Mouse (Mus musculus) cortical plate, adult 2 months (tissue): ENCODE results near the gene Cacng5. TPM values are rescaled to one million over a fixed set of nuclear protein-coding genes. Genes with fewer than 3 reads are reported as not detected.

Experiments
- H3K27ac ChIP-seq: fragments of 200-500 bp; 2 replicates; pipeline ENCODE4 v1.5.1; 2012; ENCODE audit warnings: low read length, control low read depth, inconsistent platforms; ENCODE audit not compliant: insufficient read depth
- H3K4me1 ChIP-seq: fragments of 200-500 bp; 2 replicates; pipeline ENCODE4 v1.6.1; 2011; ENCODE audit warnings: low read length; ENCODE audit not compliant: control insufficient read depth, insufficient read depth
- H3K4me3 ChIP-seq: fragments of 200-500 bp; 2 replicates; pipeline ENCODE4 v1.5.1; 2011; ENCODE audit warnings: mild to moderate bottlenecking, low read length, control low read depth; ENCODE audit not compliant: insufficient read depth
- CTCF ChIP-seq: fragments of 200-500 bp; IDR thresholded peaks from 2 replicates; pipeline ENCODE4 v1.5.1; 2011; ENCODE audit warnings: mild to moderate bottlenecking, control low read depth, low read length; ENCODE audit not compliant: insufficient read depth; ENCODE audit errors: extremely low read depth
- POLR2A ChIP-seq: fragments of 200-500 bp; IDR thresholded peaks from 2 replicates; pipeline ENCODE4 v1.6.1; 2011; ENCODE audit warnings: mild to moderate bottlenecking, low read length, control low read depth; ENCODE audit not compliant: insufficient read depth; ENCODE audit errors: extremely low read depth
- polyA plus RNA-seq: library from polyadenylated mRNA; depleted of rRNA; stranded (reverse); fragments of >200 nt; gene quantifications from 2 replicates; pipeline ENCODE4 v1.2.3, GENCODE M21; 2012; rRNA removed

Cacng5 gene
- polyA plus RNA-seq, 1 experiment, result 4.4 TPM

DNA sequence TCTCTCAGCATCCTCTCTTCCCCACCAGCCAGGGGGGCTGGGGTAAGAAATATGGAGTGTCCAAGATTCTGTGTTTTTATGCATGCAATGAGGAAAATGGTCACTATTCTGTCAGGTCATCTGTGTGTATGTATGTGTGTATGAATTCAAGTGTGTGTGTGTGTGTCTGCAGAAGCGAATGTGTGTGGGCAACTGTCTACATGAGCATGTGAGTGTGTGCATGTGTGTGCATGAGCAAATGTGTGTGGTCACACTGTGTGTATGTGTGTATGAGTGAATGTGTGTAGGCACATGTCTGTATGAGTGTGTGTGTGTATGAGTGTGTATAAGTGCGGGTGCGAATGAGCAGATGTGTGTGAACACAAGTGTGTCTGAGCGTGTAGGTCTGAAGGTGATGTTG is 55.0 kb downstream of the Cacng5 start:
- H3K27ac ChIP-seq, result no peak overlapping the region
- TF ChIP-seq CTCF, result no peak
- no peak for TF ChIP-seq POLR2A
- no peaks in the 10 kb centered on the region for H3K4me1 ChIP-seq
- no peak overlapping the region for H3K4me3 ChIP-seq

DNA sequence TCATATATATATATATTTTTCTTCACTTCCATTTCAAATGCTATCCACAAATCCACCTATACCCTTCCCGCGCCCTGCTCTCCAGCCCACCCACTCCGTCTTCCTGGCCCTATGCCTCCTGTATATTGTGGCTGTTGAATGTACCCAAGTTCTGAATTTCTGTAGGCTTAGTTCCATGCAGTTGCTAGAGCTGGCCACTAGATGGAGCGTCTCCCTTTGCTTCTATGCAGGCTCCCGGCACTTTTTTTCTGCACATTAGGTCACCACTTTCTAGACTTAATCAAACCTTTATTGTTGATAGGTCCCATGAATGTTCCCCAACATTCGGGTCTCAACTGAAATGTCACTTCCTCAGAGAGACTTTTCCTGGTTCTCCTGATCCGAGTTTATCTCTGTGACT is 55.6 kb downstream of the Cacng5 start:
- H3K4me3 ChIP-seq, result no peak overlapping the region
- TF ChIP-seq POLR2A (no peak), CTCF (peak; percentile 80)
- no peaks in the 10 kb centered on the region for H3K4me1 ChIP-seq
- no peak overlapping the region for H3K27ac ChIP-seq

DNA sequence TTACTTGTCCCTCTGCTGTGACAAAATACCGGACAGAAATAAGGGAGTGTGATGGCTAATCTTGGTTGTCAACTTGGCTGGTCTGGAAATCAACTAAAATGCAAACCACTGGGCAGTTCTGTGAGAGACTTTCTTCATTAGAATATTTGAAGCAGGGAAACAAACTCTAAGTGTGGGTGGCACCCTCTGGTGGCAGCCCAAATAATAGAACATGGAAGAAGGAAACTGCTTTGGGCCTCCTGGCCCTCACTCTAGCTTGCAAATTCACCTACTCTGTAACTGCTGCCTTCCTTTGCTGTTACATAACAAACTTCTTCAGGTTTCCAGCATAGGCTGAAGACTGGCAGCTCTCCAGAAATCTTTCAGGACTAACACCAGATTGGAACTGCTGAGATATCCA is 61.8 kb downstream of the Cacng5 start:
- TF ChIP-seq CTCF (peak; percentile 67), POLR2A (no peak)
- H3K27ac ChIP-seq, result no peak overlapping the region
- no peak overlapping the region for H3K4me3 ChIP-seq
- H3K4me1 ChIP-seq, result no peaks in the 10 kb centered on the region

DNA sequence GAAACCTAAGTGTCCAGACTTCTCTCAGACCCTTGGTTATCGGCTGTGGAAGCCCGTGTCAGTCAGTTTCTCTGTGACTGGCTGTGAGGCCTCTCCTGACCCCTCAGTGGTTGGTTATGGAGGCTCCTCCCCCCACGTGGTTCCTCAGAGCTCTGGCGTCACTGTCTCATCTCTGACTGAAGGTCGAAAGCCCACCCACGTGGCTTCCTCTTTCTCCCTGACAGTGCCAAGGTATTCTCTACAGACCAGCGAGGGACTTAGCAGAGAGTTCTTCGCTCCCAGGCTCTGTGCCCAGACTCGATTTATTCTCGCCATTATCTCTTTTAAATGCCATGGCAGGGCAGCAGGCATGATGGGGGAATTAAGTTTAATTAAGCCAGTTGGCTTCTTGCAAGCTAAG is 65.2 kb downstream of the Cacng5 start:
- H3K4me1 ChIP-seq, result no peaks in the 10 kb centered on the region
- no peak overlapping the region for H3K4me3 ChIP-seq
- TF ChIP-seq CTCF (no peak), POLR2A (no peak)
- no peak overlapping the region for H3K27ac ChIP-seq

DNA sequence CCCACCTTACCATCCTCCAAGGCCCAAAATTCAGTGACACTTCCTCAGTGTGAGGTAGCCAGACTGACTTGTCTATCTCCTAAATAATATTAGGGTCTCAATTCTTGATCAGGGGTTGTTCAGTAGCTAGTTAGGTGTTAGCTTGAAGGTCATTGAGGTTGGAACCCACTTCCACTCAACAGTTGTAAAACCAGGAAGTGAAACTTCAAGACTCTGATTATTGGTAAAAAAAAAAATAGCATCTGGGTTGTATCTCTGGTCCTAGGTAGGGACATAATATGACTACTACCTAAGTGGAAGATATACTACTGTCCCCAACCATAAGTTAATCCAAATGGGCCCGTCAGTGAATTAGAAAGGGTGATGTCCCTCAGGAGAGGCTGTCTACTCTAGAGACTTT is 70.7 kb downstream of the Cacng5 start:
- Histone ChIP-seq H3K27ac (no peak overlapping the region), H3K4me3 (no peak overlapping the region)
- no peak for TF ChIP-seq POLR2A
- no peak for TF ChIP-seq CTCF

DNA sequence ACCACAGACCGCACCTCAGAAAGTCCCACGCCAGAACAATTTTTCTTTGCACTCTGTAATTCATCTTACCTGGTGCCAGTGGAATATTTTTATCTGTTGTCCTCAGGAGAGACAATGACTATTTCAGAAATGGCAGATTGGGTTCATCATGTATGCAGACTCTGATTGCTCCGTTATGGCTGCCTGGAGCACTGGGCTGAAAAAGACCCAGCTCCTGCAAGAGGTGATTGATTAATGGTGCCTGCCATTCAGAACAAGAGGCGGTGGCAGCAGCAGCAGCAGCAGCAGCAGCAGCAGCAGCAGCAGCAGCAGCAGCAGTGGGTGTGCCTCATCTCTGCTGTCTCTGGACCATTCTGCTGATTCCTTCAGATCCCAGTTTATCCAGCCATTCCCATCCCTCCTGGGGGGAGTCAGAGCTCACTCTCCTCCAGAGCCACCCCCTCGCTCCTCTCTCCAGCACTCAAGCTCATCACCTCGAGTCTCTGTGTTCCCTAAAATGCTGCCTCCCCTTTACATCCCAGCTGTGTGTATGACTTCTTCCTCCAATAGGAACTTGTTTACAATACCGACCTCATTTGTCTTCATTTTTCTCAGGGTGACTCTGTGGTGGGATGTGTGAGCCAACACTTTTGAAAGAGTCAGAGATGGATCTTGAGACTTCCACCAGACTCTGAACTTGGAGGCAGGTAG is 81.4 kb downstream of the Cacng5 start:
- Histone ChIP-seq H3K4me3 (no peak overlapping the region), H3K4me1 (no peaks in the 10 kb centered on the region), H3K27ac (no peak overlapping the region)
- no peak for TF ChIP-seq POLR2A
- no peak for TF ChIP-seq CTCF

More for the DNA sequence above, 70.7 kb downstream of the Cacng5 start:
- no peaks in the 10 kb centered on the region for H3K4me1 ChIP-seq

Other genes starting within 250 kb of the Cacng5 start
- 0.33 TPM in 1 of 2 replicates, not detected in the other for gene Cacng1, start 198.5 kb downstream of the Cacng5 start, polyA plus RNA-seq
- 20.2 and 25.5 TPM in 2 replicates for gene Cacng4, start 120.5 kb downstream of the Cacng5 start, polyA plus RNA-seq